Mouse (Mus musculus) adrenal gland, postnatal 36 days (tissue): ENCODE measurements at regions not wholly inside any gene's neighbourhood (a gene's known extent, or its start where the extent isn't known, plus 50 kb on each side); places are given as distances from the start of the nearest gene placed in this dataset.
A peak's percentile ranks its signal among the peaks of the same experiment; 100 is the strongest.

ENCODE experiments used
- DNase-seq, 2 experiments: peaks; one replicate each; pipeline ENCODE4 v3.0.0; 2021; ENCODE audit warnings: mixed read lengths in 1 of 2

DNA sequence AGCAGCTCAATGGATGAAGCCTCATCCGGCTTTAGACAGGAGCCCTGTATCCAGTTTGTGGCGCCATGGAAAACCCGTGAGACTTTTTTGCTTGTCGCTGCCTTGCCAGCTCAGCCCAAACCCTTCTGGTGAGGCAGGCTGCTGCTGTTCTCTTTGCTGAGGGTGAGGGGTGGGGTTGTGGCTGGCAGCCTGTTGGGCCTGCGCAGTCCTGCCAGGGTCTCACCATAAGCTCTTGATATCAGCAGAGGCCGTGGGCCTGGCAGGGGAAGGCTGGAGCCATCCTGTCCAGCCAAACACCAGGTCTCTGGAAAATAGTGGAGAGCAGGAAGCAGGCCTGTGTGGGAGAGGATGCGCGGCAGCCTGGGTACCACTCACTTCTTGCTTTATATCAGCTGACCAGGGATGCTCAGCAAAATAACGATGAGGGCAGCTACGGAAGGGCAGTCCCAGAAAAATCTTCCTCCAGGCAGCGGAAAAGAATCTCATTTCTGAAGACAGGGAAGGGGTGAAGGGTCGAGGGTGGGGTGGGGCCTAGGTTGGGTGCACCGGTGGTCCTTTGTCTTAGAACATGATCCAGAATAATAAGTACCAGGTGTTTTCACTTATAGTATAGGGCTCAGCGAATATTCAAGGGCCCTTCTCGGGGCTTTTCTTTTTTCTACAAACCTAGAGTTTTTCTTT lies 73.4 kb upstream of the Medag start:
- no peak for DNase-seq

DNA sequence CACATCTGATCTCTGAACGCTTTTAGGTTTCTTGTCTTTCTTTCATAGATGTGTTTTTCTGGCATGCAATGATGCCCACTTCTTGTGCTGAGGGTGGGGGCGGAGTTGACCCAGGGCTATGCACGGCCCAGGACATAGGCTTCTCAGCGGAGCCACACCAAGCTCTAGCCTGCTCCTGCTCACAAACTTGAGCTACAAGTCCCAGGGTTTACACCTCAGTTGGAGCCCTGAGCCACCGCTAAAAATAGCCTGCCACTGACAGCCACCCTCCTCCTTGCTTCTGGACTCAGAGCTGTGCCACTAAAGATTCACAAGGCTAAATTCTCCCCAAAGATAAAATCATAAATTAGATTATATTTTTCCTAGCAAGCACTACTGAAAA lies 72.9 kb upstream of the Medag start:
- no peak for DNase-seq

DNA sequence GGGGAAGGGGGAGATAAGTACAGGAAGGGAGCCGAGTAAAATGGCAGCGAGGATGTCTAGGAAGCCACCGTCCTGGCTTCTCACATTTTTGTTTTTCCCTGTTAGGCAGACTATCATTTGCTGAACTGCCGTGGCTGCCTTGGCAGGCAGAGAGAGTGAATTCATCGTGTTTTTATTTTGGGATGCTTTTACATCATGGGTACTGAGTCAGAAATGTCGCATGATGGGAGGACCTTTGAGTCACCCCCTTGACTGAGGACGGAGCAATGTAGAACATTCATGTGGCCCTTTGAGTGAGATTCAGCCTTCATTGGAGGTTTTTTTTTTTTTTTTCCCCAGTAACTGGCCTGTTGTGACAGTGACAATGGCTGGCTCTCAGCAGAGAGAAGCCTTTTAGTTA lies 71.2 kb upstream of the Medag start:
- DNase-seq = peak; percentile 52 to 53

DNA sequence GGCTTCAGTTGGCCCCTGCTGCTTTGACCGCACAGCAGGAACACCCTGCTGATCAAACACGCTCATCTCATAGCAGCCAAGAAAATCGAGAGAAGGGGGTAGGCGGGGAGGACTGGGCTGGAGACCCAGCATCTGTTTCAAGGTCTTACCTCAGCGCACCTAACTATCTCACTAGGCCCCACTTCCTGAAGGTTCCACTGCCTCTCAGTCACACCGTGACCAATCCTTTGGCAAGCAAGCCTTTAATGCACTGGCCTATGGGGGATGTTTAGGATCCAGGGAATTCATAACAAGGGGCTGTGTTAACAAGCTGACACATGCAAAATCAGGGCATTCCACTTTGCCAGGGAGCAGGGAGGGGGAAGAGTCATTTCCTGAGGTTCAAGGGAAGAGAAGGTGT lies 70.1 kb upstream of the Medag start:
- DNase-seq = no peak

DNA sequence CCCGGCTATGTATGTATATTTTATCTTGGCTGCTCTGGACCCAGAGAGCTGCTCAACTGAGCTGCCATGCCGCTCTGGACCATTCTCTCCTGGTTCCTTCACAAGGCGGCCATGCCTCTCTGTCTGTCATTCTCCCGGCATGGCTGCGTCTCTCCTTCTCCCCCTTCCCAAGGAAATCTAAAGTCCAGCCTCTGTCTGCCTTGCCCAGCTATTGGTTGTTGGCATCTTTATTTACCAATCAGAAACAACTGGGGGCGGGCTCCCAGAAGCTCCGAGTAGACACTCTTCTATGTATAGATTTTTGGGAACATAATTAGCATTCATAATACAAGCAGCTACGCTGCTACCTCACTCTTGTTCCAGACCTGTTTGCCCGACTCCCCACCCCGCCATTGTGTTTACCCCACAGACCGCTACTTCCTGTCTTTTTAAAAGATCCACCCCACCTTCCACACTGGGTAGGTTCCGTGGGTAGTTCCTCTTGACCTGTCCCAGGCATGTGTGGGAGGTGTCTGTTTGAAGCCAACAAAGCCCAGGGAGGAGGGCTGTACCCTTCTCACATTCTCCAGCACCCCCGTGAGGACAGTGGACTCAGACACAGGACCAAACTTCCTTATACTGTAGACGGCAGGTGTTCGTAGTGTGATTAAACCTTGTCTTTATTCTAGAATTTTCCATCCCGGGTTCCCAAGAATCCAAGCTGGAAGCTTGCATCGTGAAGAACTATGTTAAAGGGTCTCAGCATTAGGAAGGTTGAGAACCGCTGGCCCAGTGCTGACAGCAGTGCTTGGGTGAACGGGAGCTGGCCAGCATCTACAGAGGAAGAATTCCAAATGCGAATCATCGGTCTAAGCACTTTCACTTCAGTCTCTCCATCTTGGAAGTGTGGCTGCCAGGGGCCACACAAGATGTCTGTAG lies 67.7 kb upstream of the Medag start:
- DNase-seq = no peak

DNA sequence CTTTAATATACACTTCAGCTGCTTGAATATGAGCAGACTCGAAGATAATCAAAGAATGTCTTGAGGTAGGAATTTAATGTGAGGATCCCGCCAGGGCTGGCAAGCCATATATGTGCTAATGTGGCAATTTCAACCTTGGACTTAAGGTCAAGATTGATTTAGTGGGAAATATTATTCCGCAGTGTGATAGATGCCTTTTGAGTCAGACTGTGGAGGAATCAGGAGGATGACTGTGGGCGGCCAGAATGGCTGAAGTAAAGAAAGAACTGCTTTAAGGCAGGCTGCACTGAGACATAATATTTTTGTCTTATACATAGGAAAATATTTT lies 67.1 kb upstream of the Medag start:
- peak in 1 of 2 experiments; percentile 35 for DNase-seq

DNA sequence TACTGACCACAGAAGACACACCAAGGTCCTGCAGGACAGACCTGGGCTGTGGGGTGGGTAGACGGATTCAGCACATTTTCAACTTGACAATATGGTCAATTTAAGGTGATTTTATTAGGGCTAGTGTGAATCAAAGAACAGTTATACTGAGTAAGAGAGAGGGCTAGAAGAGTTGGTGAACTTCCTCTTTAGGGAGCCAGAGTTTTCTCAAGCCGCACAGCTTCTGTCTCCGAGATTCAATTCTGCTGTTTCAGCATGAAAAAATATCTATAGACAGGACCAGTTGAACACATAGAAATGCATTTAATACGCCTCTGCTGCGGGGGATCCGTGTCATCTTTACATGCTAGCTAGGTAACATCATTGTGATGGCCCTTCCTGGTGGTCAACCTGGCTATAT lies 66.4 kb upstream of the Medag start:
- DNase-seq = no peak

DNA sequence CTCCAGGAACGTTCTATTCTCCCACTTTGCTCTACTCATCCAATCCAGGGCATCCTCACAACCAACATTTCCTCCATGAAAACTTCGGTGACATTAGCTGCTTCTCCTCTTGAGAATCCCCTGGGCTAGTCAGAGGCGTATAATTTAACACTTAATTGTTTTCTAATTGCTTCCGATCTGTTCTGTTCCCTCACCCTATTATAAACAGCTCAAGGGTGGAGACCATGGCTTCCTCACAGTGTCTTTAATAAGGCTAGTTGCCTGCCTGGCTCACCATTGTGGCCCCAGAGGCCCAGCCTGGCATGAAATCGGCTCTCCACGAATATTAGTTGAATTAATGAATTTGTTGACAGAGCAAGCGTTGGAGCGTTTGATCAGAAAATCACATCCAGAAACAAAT lies 61.9 kb upstream of the Medag start:
- no peak for DNase-seq

DNA sequence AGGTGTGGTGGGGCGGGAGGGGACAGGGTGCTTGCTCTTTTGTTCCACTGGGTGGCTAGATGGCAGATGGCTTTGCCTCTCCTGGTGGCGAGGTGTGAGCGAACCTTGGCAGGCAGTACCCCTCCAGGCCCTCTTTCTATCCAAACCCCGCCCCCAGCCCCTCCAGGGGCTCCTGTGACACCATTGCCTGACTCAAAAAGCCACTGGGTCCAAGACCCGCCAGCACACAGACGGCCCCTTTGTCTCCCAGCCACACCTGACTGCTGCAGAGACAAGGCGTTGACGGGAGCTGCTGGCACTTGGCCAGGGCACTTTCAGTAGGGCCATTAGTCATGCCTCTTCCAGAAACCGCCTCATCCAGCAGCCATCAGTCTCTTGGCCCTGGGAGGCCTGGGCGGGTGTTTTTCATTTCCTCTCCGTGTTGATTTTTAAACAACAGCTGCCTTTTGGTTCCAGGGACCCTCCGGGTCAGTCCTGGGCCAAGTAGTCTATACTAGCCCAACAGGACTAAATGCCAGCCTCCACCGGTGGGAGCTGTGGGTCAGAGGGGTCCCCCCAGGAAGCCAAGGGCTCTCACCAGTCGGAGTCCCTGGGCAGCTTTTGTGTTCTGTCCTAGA lies 58.4 kb upstream of the Medag start:
- DNase-seq = peak; percentile 65 to 79

DNA sequence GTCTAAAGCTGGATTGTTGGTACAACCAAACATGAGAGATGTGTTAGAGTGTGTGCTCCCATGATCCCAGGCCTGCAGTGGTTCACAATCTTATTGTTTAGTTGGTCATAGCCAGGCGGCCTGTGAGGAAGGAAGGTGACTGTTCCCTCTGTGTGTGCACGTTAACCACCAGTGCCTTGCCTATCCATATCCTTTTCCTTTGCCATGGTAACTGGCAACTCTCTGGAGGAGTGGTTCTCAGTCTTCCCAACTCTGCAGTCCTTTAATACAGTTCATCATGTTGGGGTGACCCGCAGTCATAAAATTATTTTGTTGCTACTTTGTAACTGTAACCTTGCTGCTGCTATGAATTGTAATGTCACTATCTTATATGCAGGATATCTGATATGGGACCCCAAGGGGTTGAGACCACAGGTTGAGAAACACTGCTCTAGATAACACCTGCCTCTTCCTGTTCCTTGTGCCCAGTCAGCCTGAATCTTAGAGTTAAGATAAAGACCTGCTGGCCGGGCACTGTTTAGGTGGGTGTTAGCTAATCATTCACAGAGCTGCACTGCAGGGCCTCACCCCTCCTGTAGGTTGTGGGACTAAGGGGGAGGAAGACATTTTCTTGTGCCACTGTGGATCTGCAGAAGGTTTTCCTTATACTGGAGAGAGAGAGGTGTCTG lies 57.0 kb upstream of the Medag start:
- DNase-seq = no peak

DNA sequence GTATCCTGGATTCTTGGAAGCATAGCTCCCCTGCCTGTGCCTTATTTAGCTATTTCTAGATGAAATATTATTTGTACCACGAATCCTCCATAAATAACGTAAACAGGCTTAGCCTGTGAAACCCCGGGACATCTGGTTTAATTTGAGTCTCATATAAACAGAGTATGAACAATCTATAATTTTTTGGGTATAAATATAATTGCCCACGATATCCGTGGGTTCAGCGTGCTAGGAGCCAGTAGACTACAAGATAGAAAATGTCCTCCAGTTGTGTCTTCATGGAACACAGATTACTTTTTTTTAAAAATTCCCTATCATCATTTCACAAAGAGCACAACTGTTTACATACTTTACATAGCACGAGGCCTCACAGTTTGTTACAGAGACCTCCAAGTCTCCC lies 56.4 kb upstream of the Medag start:
- DNase-seq = no peak

DNA sequence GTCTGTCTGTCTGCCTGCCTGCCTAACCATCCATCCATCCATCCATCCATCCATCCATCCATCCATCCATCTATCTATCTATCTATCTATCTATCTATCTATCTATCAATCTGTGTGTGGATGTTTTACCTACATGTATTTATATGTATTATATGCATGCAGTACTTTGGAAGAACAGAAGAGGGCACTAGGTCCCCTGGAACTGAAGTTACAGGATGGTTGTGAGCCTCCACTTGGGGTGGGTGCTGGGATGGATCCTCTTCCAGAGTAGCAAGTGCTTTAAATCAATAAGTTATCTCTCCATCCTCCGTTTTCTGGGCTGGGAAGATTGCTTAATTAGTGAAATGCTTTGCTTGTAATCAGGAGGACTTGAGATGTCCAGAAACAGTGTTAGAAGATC lies 54.6 kb upstream of the Medag start:
- DNase-seq = no peak
